Mouse (Mus musculus) cortical plate, adult 2 months (tissue): ENCODE results near the gene Tpsg1.

Experiments used
- CTCF ChIP-seq: fragments of 200-500 bp; IDR thresholded peaks from 2 replicates; pipeline ENCODE4 v1.5.1; 2011; ENCODE audit warnings: mild to moderate bottlenecking, control low read depth, low read length; ENCODE audit not compliant: insufficient read depth; ENCODE audit errors: extremely low read depth
- POLR2A ChIP-seq: fragments of 200-500 bp; IDR thresholded peaks from 2 replicates; pipeline ENCODE4 v1.6.1; 2011; ENCODE audit warnings: mild to moderate bottlenecking, low read length, control low read depth; ENCODE audit not compliant: insufficient read depth; ENCODE audit errors: extremely low read depth

DNA sequence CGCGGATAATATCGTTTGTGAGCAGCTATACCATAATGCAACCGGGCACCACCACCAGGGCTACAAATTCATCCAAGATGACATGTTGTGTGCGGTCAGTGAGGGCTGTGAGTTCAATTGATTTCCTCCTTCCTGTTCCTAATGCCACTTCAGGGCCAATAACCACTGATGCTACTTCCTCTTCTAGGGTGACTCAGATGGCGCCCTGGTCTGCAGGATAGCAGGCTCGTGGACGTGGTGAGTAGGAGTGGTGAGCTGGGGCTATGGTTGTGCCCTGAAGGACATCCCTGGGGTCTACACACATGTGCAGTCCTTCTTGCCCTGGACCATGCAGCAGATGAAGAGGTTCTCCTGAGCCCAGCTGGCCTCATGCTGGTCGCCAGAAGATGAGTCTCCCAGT lies 36.8 kb upstream of the Tpsg1 start:
- no peak for TF ChIP-seq POLR2A
- no peak for TF ChIP-seq CTCF
